Mouse (Mus musculus): ENCODE data around the gene Polr2c. TPM values are rescaled to one million over a fixed set of nuclear protein-coding genes. Genes with fewer than 3 reads are reported as not detected.
A peak's percentile ranks its signal among the peaks of the same experiment; 100 is the strongest.
"Not testable (repeated sequence)": the region's sequence is repeated elsewhere in the genome, so short reads cannot be mapped to it uniquely, and the experiment has no call there.

Gene Polr2c
- polyA plus RNA-seq, 1 experiment: 154 TPM

DNA sequence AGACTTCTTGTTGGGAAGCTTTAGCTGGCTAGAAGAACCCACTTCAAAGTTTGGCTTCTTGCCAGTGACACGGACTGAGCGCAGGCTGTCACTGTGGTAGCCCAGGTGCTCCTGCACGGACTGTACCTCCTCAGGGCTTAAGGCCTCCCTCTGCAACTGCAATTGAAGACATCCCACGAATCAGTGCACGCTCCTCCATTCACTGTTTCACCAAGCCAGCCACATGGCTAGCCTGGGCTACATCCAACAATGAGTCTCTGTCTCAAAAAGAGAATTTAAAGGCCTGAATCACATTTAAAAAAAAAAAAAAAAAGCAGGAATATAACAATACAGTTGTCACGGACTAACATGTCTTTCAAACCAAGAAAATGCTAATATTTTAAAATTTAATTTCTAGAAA, 29.0 kb upstream of the Polr2c start:
- TF ChIP-seq CTCF (IDR thresholded peaks at IDR 0.05; ENCODE audit: borderline replicate concordance, insufficient read depth, low read depth, low read length): no peak
- TF ChIP-seq POLR2A (IDR thresholded peaks at IDR 0.05; ENCODE audit: borderline replicate concordance, insufficient read depth, low read length): no peak

GRCm38 (mm10) chr8:94833901-94834405, 23.3 kb upstream of the Polr2c start:
- not testable (repeated sequence) for H3K27ac ChIP-seq (ENCODE audit: insufficient read depth, low read length); H3K4me1 ChIP-seq (ENCODE audit: control insufficient read depth, insufficient read depth, low read length); DNase-seq; H3K27me3 ChIP-seq (ENCODE audit: control insufficient read depth, insufficient read depth, low read length); H3K4me3 ChIP-seq (replicated peaks; ENCODE audit: insufficient read depth, low read depth, low read length)
- WGBS: 61% methylated on average over 7 of the region's 7 CpGs

More for the DNA sequence above, 29.0 kb upstream of the Polr2c start:
- no peaks in the 10 kb centered on the region for H3K4me1 ChIP-seq (ENCODE audit: control insufficient read depth, insufficient read depth, low read length)
- no peak for DNase-seq
- no peak overlapping the region for H3K4me3 ChIP-seq (replicated peaks; ENCODE audit: insufficient read depth, low read depth, low read length)
- H3K27me3 ChIP-seq (ENCODE audit: control insufficient read depth, insufficient read depth, low read length): no peaks in the 10 kb centered on the region
- 51% methylated on average over 6 of the region's 6 CpGs for WGBS
- no peak overlapping the region for H3K27ac ChIP-seq (ENCODE audit: insufficient read depth, low read length)

DNA sequence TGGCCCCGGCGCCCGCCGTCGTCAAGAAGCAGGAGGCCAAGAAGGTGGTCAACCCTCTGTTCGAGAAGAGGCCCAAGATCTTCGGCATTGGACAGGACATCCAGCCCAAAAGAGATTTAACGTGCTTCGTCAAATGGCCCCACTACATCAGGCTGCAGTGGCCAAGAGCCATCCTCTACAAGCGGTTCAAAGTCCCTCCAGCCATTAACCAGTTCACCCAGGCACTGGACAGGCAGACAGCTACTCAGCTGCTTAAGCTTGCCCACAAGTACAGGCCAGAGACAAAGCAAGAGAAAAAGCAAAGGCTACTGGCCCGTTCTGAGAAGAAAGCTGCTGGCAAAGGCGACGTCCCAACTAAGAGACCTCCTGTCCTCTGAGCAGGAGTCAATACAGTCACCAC, 21.5 kb upstream of the Polr2c start:
- not testable (repeated sequence) for H3K4me3 ChIP-seq (replicated peaks; ENCODE audit: insufficient read depth, low read depth, low read length); H3K27ac ChIP-seq (ENCODE audit: insufficient read depth, low read length); H3K27me3 ChIP-seq (ENCODE audit: control insufficient read depth, insufficient read depth, low read length); H3K4me1 ChIP-seq (ENCODE audit: control insufficient read depth, insufficient read depth, low read length); DNase-seq
- WGBS: 80% methylated on average over 13 of the region's 13 CpGs

DNA sequence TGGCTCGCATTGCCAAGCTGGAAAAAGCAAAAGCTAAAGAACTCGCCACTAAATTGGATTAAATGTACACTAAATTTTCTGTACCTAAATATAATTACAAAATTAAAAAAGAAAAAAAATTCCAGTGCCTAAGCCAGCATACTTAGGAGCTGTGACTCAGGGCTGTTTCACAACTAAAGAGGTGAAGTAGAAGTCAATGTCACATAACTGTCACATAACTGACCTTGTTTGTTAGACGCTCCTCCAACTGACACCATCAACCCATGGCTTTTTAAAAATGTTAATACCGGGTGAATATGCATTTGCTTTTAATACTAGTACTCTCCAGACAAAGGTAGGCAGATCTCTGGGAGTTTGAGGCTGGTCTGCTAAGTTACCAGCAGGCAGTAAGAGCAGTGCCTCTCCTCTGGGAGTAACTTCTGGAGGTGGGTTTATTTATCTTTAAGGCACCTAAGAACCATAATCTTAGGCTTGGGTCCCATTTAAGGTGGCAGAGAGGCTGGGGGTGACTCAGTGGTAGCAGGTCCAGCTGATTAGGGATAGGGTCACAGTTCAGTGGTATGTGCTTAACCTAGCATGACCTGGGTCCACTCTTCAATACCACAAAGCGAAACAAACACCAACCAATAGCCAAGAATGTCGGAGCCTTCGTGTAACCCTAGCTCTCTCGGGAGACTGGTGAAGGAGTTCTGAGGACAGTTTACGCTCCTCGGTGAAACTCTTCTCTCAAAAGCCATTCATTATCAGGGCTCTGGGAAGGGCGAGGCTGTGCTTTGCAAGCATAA, 20.6 kb upstream of the Polr2c start:
- Histone ChIP-seq H3K4me3 (replicated peaks; ENCODE audit: insufficient read depth, low read depth, low read length) (peak overlapping the region; percentile 24), H3K4me1 (ENCODE audit: control insufficient read depth, insufficient read depth, low read length) (peaks cover 5% of the 10 kb centered on the region), H3K27ac (ENCODE audit: insufficient read depth, low read length) (no peak overlapping the region), H3K27me3 (ENCODE audit: control insufficient read depth, insufficient read depth, low read length) (no peaks in the 10 kb centered on the region)
- TF ChIP-seq POLR2A (IDR thresholded peaks at IDR 0.05; ENCODE audit: borderline replicate concordance, insufficient read depth, low read length) (no peak), CTCF (IDR thresholded peaks at IDR 0.05; ENCODE audit: borderline replicate concordance, insufficient read depth, low read depth, low read length) (no peak)
- WGBS: 63% methylated on average over 11 of the region's 11 CpGs
- DNase-seq: no peak

- TF ChIP-seq POLR2A (IDR thresholded peaks at IDR 0.05; ENCODE audit: borderline replicate concordance, insufficient read depth, low read length): peak; percentile 93
- TF ChIP-seq CTCF (IDR thresholded peaks at IDR 0.05; ENCODE audit: borderline replicate concordance, insufficient read depth, low read depth, low read length): no peak
- Histone ChIP-seq H3K4me1 (ENCODE audit: control insufficient read depth, insufficient read depth, low read length) (peaks cover 5% of the 10 kb centered on the region), H3K4me3 (replicated peaks; ENCODE audit: insufficient read depth, low read depth, low read length) (peak within 1 kb of the TSS; percentile 87), H3K27me3 (ENCODE audit: control insufficient read depth, insufficient read depth, low read length) (no peaks in the 10 kb centered on the region), H3K27ac (ENCODE audit: insufficient read depth, low read length) (peak within 1 kb of the TSS; percentile 97)
- peak; percentile 94 to 96 for DNase-seq
- WGBS: under 1% methylated on average over 82 of the region's 82 CpGs
These were observed 19.3 kb upstream of the Polr2c start, which contains the start of the genes Coq9 and Ciapin1 for GRCm38 (mm10) chr8:94837662-94838574. Gene Coq9 (plus strand): TSS chr8:94838321. Gene Ciapin1 (minus strand): TSS chr8:94838358.

DNA sequence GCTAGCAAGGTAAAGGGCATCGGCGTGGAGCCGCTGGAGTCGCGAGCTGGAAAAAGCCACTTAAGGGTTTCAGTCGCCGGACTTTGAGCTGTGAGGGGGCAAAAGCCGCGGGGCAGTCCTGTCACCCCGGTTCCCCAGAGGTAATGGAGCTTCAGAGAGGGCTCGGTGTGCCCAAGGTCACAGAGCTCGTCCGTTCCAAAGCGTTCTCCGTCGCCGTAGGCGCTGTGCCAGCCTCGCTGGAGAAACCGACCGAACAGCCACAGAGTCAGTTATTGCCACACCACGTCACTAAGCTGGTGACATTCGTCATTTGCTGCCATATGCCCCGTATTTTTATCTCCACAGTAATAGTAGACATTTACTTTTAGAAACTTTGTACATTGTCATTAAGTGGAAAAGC, 18.6 kb upstream of the Polr2c start:
- Histone ChIP-seq H3K4me3 (replicated peaks; ENCODE audit: insufficient read depth, low read depth, low read length) (peak overlapping the region; percentile 87), H3K4me1 (ENCODE audit: control insufficient read depth, insufficient read depth, low read length) (peaks cover 5% of the 10 kb centered on the region), H3K27ac (ENCODE audit: insufficient read depth, low read length) (peak overlapping the region; percentile 97), H3K27me3 (ENCODE audit: control insufficient read depth, insufficient read depth, low read length) (no peaks in the 10 kb centered on the region)
- peak in 1 of 2 experiments; percentile 87 for DNase-seq
- TF ChIP-seq CTCF (IDR thresholded peaks at IDR 0.05; ENCODE audit: borderline replicate concordance, insufficient read depth, low read depth, low read length) (no peak), POLR2A (IDR thresholded peaks at IDR 0.05; ENCODE audit: borderline replicate concordance, insufficient read depth, low read length) (no peak)
- under 1% methylated on average over 24 of the region's 24 CpGs for WGBS

GRCm38 (mm10) chr8:94841183-94841582, 16.1 kb upstream of the Polr2c start:
- 41% methylated on average over 2 of the region's 2 CpGs for WGBS
- Histone ChIP-seq H3K27ac (ENCODE audit: insufficient read depth, low read length) (no peak overlapping the region), H3K27me3 (ENCODE audit: control insufficient read depth, insufficient read depth, low read length) (no peaks in the 10 kb centered on the region), H3K4me3 (replicated peaks; ENCODE audit: insufficient read depth, low read depth, low read length) (no peak overlapping the region), H3K4me1 (ENCODE audit: control insufficient read depth, insufficient read depth, low read length) (peaks cover 5% of the 10 kb centered on the region)
- no peak for DNase-seq
- TF ChIP-seq CTCF (IDR thresholded peaks at IDR 0.05; ENCODE audit: borderline replicate concordance, insufficient read depth, low read depth, low read length): no peak
- no peak for TF ChIP-seq POLR2A (IDR thresholded peaks at IDR 0.05; ENCODE audit: borderline replicate concordance, insufficient read depth, low read length)
